Mouse (Mus musculus) mouse embryonic stem cell (cell line): ENCODE measurements around the gene Yju2.
"Not testable (repeated sequence)": the region's sequence is repeated elsewhere in the genome, so short reads cannot be mapped to it uniquely, and the experiment has no call there.

Experiments used
- in situ Hi-C, 2 experiments: fragments of 300-500 bp; cut with MboI; formaldehyde crosslinking; loops; 1 replicate in 1 of 2; 3 replicates in 1 of 2; pipeline ENCODE4 v1.14.3; 2019 to 2020; ENCODE audit warnings: low sequenced_read_pairs in 2 of 2, low pct_unique_long_range_greater_than_20kb in 1 of 2, mixed read lengths in 1 of 2; ENCODE audit not compliant: unreplicated experiment in 1 of 2

Gene Yju2

DNA sequence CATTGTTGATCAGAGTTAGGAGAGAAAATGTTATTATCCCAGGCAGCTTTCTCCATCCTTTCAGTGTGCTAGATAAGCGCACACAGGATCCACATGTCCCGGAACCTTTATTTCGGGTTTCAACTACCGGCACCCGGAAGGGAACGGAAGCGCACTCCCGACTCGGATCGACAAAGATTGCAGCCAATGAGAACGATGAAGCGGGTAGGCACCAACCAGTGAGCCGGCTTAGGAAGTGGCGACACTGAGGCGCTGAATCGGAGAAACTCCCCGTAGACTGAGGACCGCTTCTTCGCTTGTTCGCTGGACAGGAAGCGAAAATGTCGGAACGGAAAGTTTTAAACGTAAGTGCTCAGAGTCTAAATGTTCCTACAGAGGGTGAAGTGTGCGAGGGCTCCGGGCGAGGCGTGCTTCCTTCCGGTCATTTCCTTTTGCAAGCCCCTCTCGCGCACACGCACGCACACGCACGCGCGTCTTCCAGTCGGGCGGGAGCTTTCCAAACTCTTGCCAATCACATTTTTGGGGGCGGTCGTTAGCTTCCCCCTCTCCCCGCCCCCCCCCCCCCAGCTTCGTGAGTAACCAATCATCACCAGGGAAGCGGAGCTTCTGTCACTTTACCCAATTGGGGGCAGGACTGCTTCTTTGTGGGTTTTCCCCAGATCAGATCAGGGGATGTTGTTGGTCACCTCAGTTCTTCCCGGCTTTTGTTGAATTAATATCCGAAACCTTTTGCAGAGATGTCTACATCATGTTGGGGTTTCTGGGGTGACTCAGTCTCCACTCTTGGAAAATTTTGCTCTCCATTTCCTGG lies at the start of gene Yju2:
Gene Yju2, plus strand, starts transcription at position 182 of the 811 bp plus-strand sequence.
- in situ Hi-C loops: no loop called here

GRCm38 (mm10) chr17:55931553-55932502 lies 27.1 kb upstream of the Yju2 start:
- in situ Hi-C loops: no loop called here

DNA sequence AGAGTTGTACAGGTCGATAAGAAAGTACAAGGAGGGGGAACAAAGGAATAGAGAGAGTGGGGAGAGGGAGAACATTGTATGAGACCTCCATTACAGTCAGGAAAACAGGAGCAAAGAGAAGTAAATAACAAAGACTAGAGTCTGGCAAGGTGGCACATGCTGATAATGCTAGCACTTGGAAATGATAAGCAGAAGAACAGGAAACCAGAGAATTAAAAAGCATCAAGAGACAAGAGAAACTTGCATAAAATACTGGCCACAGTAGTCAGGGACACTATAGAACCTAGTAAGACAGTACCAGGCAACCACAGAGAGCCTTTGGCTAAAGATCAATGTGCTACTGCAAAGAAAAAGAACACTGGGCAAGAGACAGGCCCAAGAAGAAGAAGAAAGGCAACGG lies 26.3 kb upstream of the Yju2 start:
- in situ Hi-C loops: no loop called here

DNA sequence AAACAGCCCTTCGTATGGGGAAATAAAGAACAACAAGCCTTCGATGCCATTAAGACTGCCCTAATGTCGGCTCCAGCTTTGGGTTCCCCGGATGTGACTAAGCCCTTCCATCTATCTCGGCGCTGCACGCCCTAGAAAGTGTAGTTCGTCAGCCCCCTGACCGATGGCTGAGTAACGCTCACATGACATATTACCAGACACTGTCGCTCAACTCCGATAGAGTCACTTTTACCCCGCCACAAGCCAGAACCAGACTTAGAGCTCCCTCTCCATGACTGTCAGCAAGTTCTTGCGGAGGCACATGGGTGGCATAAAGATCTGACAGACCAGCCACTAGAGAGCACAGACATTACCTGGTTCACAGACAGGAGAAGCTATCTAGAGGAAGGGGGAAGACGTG lies 25.7 kb upstream of the Yju2 start:
- in situ Hi-C loops: no loop called here

GRCm38 (mm10) chr17:55944387-55944865 lies 14.5 kb upstream of the Yju2 start:
- in situ Hi-C loops: not testable (repeated sequence)

DNA sequence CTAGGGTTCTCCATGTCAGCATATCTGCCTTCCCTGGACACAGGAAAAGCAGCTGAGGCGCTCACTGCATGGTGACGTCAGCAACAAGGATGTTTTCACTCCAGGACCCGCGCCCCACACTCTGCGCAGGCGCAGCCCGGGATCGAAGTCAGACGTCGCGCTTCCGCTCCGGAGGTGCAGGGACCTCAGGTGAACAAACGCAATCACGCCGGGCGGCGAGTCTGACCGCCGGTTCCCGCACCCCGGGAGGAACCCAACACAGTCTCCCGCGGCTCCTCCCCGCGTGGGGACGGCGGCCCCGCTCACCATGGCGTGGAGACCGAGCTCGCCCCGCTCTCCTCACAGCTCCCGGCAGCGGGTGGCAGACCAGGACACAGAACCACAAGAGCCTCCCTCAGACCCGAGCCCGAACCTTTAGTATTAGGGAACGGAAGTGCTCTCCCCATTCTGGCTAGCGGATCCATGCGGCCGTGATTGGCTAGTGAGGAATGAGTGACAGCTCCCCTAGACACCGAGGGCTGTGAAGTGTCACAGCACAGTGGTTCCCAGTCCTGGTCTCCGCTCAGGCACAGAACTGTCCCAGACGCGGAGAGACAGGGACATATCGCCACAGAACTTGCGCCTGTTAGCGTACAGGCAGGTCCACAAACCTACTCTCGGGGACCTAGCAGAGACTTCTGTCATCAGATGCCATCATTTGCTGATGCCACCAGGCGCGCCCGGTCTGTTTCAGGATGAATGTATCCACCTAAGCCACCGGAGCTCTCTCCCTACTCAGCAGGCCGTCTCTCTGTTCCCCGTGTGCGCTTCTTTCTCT lies 13.8 kb upstream of the Yju2 start:
- in situ Hi-C loops: not testable (repeated sequence)

DNA sequence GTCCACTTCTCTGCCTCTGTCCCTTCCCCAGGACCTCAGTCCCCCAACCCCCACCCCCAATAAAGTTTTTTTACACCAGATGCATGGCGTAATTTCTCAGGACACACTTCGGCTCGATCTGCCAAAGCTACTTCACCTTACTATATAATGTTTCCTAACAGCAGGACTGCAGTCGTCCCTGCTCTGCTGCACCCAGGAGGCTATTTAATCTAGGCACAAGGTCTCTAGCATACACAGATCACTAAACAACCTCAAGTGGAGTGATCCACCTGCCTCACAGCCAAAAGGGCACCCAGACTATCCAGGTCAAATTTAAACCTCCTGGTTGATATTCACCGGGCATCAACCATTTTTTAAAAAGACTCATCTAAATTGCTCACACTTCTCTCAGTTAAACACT lies 13.2 kb upstream of the Yju2 start:
- in situ Hi-C loops: no loop called here

- in situ Hi-C loops: no loop called here
Observed at GRCm38 (mm10) chr17:55948647-55949046, 10.3 kb upstream of the Yju2 start.

DNA sequence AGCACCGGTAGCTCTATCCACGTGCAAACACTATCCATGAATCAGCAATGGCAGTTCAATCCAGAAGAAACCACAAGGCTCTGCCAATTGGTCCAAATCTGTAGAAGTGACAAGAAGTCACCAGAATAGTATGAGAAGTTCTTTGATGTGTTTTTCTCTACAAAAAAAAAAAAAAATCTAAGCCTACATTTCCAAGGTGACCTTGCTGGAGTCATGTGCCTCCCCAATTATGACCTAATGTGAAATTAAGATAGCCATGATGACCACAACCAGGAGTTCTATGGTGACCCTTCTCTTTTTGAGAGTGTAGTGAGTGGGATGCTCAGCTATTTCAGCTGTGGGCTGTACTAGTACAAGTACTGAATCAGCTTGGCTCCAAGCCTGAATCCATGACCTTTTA lies 9.5 kb upstream of the Yju2 start, which contains the start of gene Zfp119b:
Gene Zfp119b, minus strand, starts transcription at position 101 of the 400 bp plus-strand sequence.
- in situ Hi-C loops: no loop called here

DNA sequence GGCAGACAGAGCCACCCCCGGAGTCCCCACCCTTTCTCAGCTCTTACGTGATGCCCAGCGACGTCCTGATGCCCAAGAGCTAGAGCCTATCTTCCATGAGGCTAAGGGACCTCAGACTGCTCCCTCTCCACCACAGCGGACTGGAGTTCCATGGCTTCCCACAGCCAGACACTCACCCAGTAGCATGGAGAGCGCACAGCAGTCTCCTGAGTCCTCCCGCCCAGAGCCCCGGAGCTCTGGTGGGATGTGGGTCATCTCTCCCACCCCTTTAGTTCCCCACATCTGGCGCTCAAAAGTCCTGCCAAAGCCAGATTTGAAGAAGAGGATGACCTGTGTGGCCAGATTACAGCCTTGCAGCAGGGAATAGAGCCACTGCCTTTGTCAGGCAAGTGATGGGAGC lies 8.3 kb upstream of the Yju2 start:
- in situ Hi-C loops: no loop called here

- in situ Hi-C loops: no loop called here
Observed at GRCm38 (mm10) chr17:55952041-55952440, 6.9 kb upstream of the Yju2 start.

- in situ Hi-C loops: no loop called here
Observed at GRCm38 (mm10) chr17:55952447-55953027, 6.4 kb upstream of the Yju2 start, which contains the start of gene Ebi3. Ebi3 (plus strand) TSS chr17:55952640.

- in situ Hi-C loops: no loop called here
Observed at GRCm38 (mm10) chr17:55953751-55954150, 5.1 kb upstream of the Yju2 start.

- in situ Hi-C loops: no loop called here
Observed at GRCm38 (mm10) chr17:55954229-55954628, 4.7 kb upstream of the Yju2 start.

DNA sequence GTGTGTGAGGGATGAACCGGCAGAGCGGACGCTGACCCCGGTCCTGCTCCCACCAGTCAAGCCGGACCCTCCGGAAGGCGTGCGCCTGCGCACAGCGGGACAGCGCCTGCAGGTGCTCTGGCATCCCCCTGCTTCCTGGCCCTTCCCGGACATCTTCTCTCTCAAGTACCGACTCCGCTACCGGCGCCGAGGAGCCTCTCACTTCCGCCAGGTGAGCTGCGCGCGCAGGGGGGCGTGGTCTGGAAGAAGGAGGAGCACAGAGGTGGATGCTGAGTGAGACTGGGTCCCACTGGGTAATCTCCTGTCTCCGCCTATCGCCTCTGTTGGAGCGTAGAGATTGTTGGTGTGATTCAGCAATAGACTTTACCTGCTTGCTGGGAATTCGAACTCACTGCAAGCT lies 2.8 kb upstream of the Yju2 start:
- in situ Hi-C loops: no loop called here

- in situ Hi-C loops: no loop called here
Observed at GRCm38 (mm10) chr17:55956591-55956990, 2.3 kb upstream of the Yju2 start.

DNA sequence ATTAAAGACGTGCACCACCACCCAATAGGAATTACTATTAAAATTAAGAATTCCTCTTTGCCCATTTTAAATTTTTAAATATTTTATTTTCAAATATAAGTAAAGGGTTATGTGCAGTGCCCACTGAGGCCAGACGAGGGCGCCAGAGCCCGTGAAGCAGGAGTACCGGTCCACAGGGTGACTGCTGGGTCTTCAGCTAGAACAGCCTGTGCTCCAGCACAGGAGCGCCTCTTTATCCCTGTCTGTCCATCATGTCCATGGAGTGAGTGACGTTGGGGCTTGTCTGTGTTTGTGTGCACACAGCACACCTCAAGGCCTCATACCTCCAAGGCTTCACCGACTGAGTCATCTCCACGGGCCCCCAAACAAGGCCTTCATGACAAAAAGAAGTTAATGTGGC lies 1.7 kb upstream of the Yju2 start:
- in situ Hi-C loops: no loop called here
